Mouse (Mus musculus): Measurements from ENCODE around the gene Id2. TPM values are rescaled to one million over a fixed set of nuclear protein-coding genes. Genes with fewer than 3 reads are reported as not detected.

Id2 gene
- polyA plus RNA-seq, 1 experiment from 2014 or later = 754 TPM

GRCm38 (mm10) chr12:25097210-25098160 is 545 bp upstream of the Id2 start:
- DNase-seq (ENCODE audit: low spot score) (peak; percentile 74), ATAC-seq (replicated peaks; ENCODE audit: low FRiP score, low read depth) (0 out of 2 replicates have a peak, but pooled peaks have one; percentile 10)
- Histone ChIP-seq H3K36me3 (ENCODE audit: insufficient read depth, low read length) (no peaks in the 10 kb centered on the region), H3K27me3 (ENCODE audit: insufficient read depth, low read length) (no peaks in the 10 kb centered on the region), H3K27ac (peak overlapping the region; percentile 97), H3K9me3 (replicated peaks; ENCODE audit: low read length) (no peaks in the 10 kb centered on the region), H3K4me3 (replicated peaks; ENCODE audit: low read depth, low read length) (peak overlapping the region; percentile 88; the same call in 1 of the 2 replicates), H3K4me1 (replicated peaks; ENCODE audit: insufficient read depth, low read length) (peaks cover 19% of the 10 kb centered on the region), H3K4me2 (ENCODE audit: low read length) (peak overlapping the region; percentile 95), H3K9ac (ENCODE audit: low read depth, low read length) (peak overlapping the region; percentile 71)
- 4% methylated on average over 28 of the region's 28 CpGs for WGBS
- TF ChIP-seq CTCF (IDR thresholded peaks at IDR 0.05; ENCODE audit: low read depth) = no peak

GRCm38 (mm10) chr12:25096640-25097051 is 294 bp downstream of the Id2 start:
- 3% methylated on average over 15 of the region's 15 CpGs for WGBS
- H3K27ac ChIP-seq = peak overlapping the region; percentile 97

GRCm38 (mm10) chr12:25095974-25096639 is 833 bp downstream of the Id2 start:
- ATAC-seq (replicated peaks; ENCODE audit: low FRiP score, low read depth) (peak; percentile 83), DNase-seq (ENCODE audit: low spot score) (peak; percentile 99)
- TF ChIP-seq CTCF (IDR thresholded peaks at IDR 0.05; ENCODE audit: low read depth) = no peak
- Histone ChIP-seq H3K4me2 (ENCODE audit: low read length) (peak overlapping the region; percentile 95), H3K9ac (ENCODE audit: low read depth, low read length) (peak overlapping the region; percentile 81), H3K36me3 (ENCODE audit: insufficient read depth, low read length) (no peaks in the 10 kb centered on the region), H3K27me3 (ENCODE audit: insufficient read depth, low read length) (no peaks in the 10 kb centered on the region), H3K9me3 (replicated peaks; ENCODE audit: low read length) (no peaks in the 10 kb centered on the region), H3K27ac (peak overlapping the region; percentile 97), H3K4me1 (replicated peaks; ENCODE audit: insufficient read depth, low read length) (peaks cover 15% of the 10 kb centered on the region; the same call in 1 of the 2 replicates), H3K4me3 (replicated peaks; ENCODE audit: low read depth, low read length) (peak overlapping the region; percentile 88)
- under 1% methylated on average over 41 of the region's 41 CpGs for WGBS

More at GRCm38 (mm10) chr12:25096640-25097051, 294 bp downstream of the Id2 start:
- peak overlapping the region; percentile 95 for H3K4me2 ChIP-seq (ENCODE audit: low read length)
- no peak for DNase-seq (ENCODE audit: low spot score)
- H3K4me1 ChIP-seq (replicated peaks; ENCODE audit: insufficient read depth, low read length) = peaks cover 19% of the 10 kb centered on the region
- peak overlapping the region; percentile 88 for H3K4me3 ChIP-seq (replicated peaks; ENCODE audit: low read depth, low read length)
- peak overlapping the region; percentile 66 for H3K9ac ChIP-seq (ENCODE audit: low read depth, low read length)
- H3K27me3 ChIP-seq (ENCODE audit: insufficient read depth, low read length) = no peaks in the 10 kb centered on the region
- no peak for ATAC-seq (replicated peaks; ENCODE audit: low FRiP score, low read depth)
- no peaks in the 10 kb centered on the region for H3K9me3 ChIP-seq (replicated peaks; ENCODE audit: low read length)
- TF ChIP-seq CTCF (IDR thresholded peaks at IDR 0.05; ENCODE audit: low read depth) = no peak
- H3K36me3 ChIP-seq (ENCODE audit: insufficient read depth, low read length) = no peaks in the 10 kb centered on the region

GRCm38 (mm10) chr12:25095538-25095937 is 1.4 kb downstream of the Id2 start:
- Histone ChIP-seq H3K4me3 (replicated peaks; ENCODE audit: low read depth, low read length) (peak overlapping the region; percentile 88), H3K27ac (peak overlapping the region; percentile 97), H3K4me2 (ENCODE audit: low read length) (peak overlapping the region; percentile 95), H3K36me3 (ENCODE audit: insufficient read depth, low read length) (no peaks in the 10 kb centered on the region), H3K4me1 (replicated peaks; ENCODE audit: insufficient read depth, low read length) (peaks cover 13% of the 10 kb centered on the region; the same call in 1 of the 2 replicates), H3K9me3 (replicated peaks; ENCODE audit: low read length) (no peaks in the 10 kb centered on the region), H3K27me3 (ENCODE audit: insufficient read depth, low read length) (no peaks in the 10 kb centered on the region), H3K9ac (ENCODE audit: low read depth, low read length) (peak overlapping the region; percentile 81)
- DNase-seq (ENCODE audit: low spot score) = no peak
- no peak for TF ChIP-seq CTCF (IDR thresholded peaks at IDR 0.05; ENCODE audit: low read depth)
- WGBS = 0% methylated on average over 19 of the region's 19 CpGs
- ATAC-seq (replicated peaks; ENCODE audit: low FRiP score, low read depth) = no peak

GRCm38 (mm10) chr12:25094621-25095521 is 2.1 kb downstream of the Id2 start:
- Histone ChIP-seq H3K9ac (ENCODE audit: low read depth, low read length) (peak overlapping the region; percentile 81), H3K4me3 (replicated peaks; ENCODE audit: low read depth, low read length) (peak overlapping the region; percentile 88), H3K9me3 (replicated peaks; ENCODE audit: low read length) (no peaks in the 10 kb centered on the region), H3K4me2 (ENCODE audit: low read length) (peak overlapping the region; percentile 95), H3K36me3 (ENCODE audit: insufficient read depth, low read length) (no peaks in the 10 kb centered on the region), H3K4me1 (replicated peaks; ENCODE audit: insufficient read depth, low read length) (peaks cover 13% of the 10 kb centered on the region; the same call in 1 of the 2 replicates), H3K27ac (peak overlapping the region; percentile 97), H3K27me3 (ENCODE audit: insufficient read depth, low read length) (no peaks in the 10 kb centered on the region)
- TF ChIP-seq CTCF (IDR thresholded peaks at IDR 0.05; ENCODE audit: low read depth) = no peak; the same call in 1 of the 2 replicates
- DNase-seq (ENCODE audit: low spot score) (peak; percentile 57), ATAC-seq (replicated peaks; ENCODE audit: low FRiP score, low read depth) (no peak)
- WGBS = under 1% methylated on average over 22 of the region's 22 CpGs

Data from kidney, postnatal 0 days (tissue).